16 mouse cellular contexts compared by ENCODE assay signal in genomic region chr16:93158526-93159226, GRCm38 (mm10).
A peak's percentile ranks its signal among the peaks of the same experiment; 100 is the strongest.
DNase-seq lines count a peak whose midpoint lies in the region; ATAC-seq and TF ChIP-seq lines count a peak whose summit lies in the region.
"Had no signal": no experiment of that assay in that cellular context is flagged by ENCODE, and none has a peak within 500 bp of the region (broad histone marks: within the 10 kb centered on the region; RNA-seq: fewer than 3 reads in every experiment).

No protein-coding gene starts in this region.

- H3K4me1 ChIP-seq in intestine, postnatal 0 days (replicated peaks; ENCODE audit: control insufficient read depth, insufficient read depth, low read length) = no peaks in the 10 kb centered on the region
- H3K4me1 ChIP-seq in intestine, embryonic 16.5 days (ENCODE audit: control insufficient read depth, insufficient read depth, low read length) = no peaks in the 10 kb centered on the region
- peaks cover 21% of the 10 kb centered on the region for H3K4me1 ChIP-seq in thymus, adult 2 months (replicated peaks; ENCODE audit: control insufficient read depth, insufficient read depth, low read length)
- H3K4me1 ChIP-seq in hindbrain, embryonic 14.5 days (replicated peaks; ENCODE audit: control insufficient read depth, insufficient read depth, low read length) = no peaks in the 10 kb centered on the region
- 0 out of 2 replicates have a peak, but pooled peaks cover 3% of the 10 kb centered on the region for H3K4me1 ChIP-seq in heart, embryonic 12.5 days (replicated peaks)
- H3K4me1 ChIP-seq: forebrain, embryonic 10.5 days; neural tube, embryonic 12.5 days had no signal

- no peak for ATAC-seq in intestine, postnatal 0 days
- ATAC-seq in intestine, embryonic 16.5 days = no peak
- no peak for ATAC-seq in hindbrain, embryonic 14.5 days (ENCODE audit: low FRiP score)
- no peak for ATAC-seq in heart, embryonic 12.5 days (ENCODE audit: insufficient number of reproducible peaks, low FRiP score)

- H3K27ac ChIP-seq in intestine, postnatal 0 days (ENCODE audit: low read depth, low read length) = no peak overlapping the region
- no peak overlapping the region for H3K27ac ChIP-seq in intestine, embryonic 16.5 days (ENCODE audit: low read length)
- no peak overlapping the region for H3K27ac ChIP-seq in thymus, adult 2 months (ENCODE audit: control insufficient read depth, insufficient read depth, low read length)
- no peak overlapping the region for H3K27ac ChIP-seq in hindbrain, embryonic 14.5 days
- no peak overlapping the region for H3K27ac ChIP-seq in heart, embryonic 12.5 days (ENCODE audit: poor library complexity, severe bottlenecking)
- H3K27ac ChIP-seq: forebrain, embryonic 10.5 days; heart, embryonic 13.5 days; liver, embryonic 15.5 days; neural tube, embryonic 12.5 days had no signal

- H3K4me3 ChIP-seq in intestine, postnatal 0 days (ENCODE audit: low read depth, low read length) = no peak overlapping the region
- no peak overlapping the region for H3K4me3 ChIP-seq in intestine, embryonic 16.5 days (ENCODE audit: low read length)
- H3K4me3 ChIP-seq in thymus, adult 2 months (ENCODE audit: control insufficient read depth, insufficient read depth, low read length) = no peak overlapping the region
- H3K4me3 ChIP-seq in hindbrain, embryonic 14.5 days (replicated peaks; ENCODE audit: low read length) = no peak overlapping the region
- H3K4me3 ChIP-seq in heart, embryonic 12.5 days = no peak overlapping the region
- H3K4me3 ChIP-seq: forebrain, embryonic 10.5 days; heart, embryonic 13.5 days; liver, embryonic 15.5 days; neural tube, embryonic 12.5 days had no signal

- no peaks in the 10 kb centered on the region for H3K36me3 ChIP-seq in intestine, postnatal 0 days (ENCODE audit: control insufficient read depth, insufficient read depth)
- H3K36me3 ChIP-seq in intestine, embryonic 16.5 days (ENCODE audit: control insufficient read depth, insufficient read depth, low read length) = no peaks in the 10 kb centered on the region
- H3K36me3 ChIP-seq in thymus, adult 2 months (ENCODE audit: control insufficient read depth, insufficient read depth, low read length) = no peaks in the 10 kb centered on the region
- H3K36me3 ChIP-seq in hindbrain, embryonic 14.5 days (replicated peaks; ENCODE audit: control insufficient read depth, insufficient read depth) = no peaks in the 10 kb centered on the region
- no peaks in the 10 kb centered on the region for H3K36me3 ChIP-seq in heart, embryonic 12.5 days
- H3K36me3 ChIP-seq: forebrain, embryonic 10.5 days; heart, embryonic 13.5 days; liver, embryonic 15.5 days; neural tube, embryonic 12.5 days had no signal

- WGBS in intestine, postnatal 0 days = 83% methylated on average over 8 of the region's 8 CpGs
- WGBS in intestine, embryonic 16.5 days = 82% methylated on average over 8 of the region's 8 CpGs
- WGBS in thymus, adult 2 months = 89% methylated on average over 8 of the region's 8 CpGs
- WGBS in hindbrain, embryonic 14.5 days = 87% methylated on average over 8 of the region's 8 CpGs
- 80% methylated on average over 8 of the region's 8 CpGs for WGBS in heart, embryonic 12.5 days

- DNase-seq in thymus, adult 2 months = no peak
- no peak for DNase-seq in thymus, postnatal 14 days
- no peak for DNase-seq in brain, embryonic 14.5 days (ENCODE audit: low read depth)
- DNase-seq in testis, postnatal 14 days (ENCODE audit: low spot score) = peak; percentile 37
- DNase-seq in hindbrain, embryonic 14.5 days (ENCODE audit: low spot score) = no peak
- DNase-seq: adrenal gland, adult 2 months; cerebellum, adult 11-12 months; embryo, embryonic 11 days had no signal

- H3K27me3 ChIP-seq in intestine, postnatal 0 days (replicated peaks; ENCODE audit: control insufficient read depth, insufficient read depth, low read length) = no peaks in the 10 kb centered on the region
- H3K27me3 ChIP-seq in intestine, embryonic 16.5 days (replicated peaks; ENCODE audit: control insufficient read depth, insufficient read depth, low read length) = no peaks in the 10 kb centered on the region
- no peaks in the 10 kb centered on the region for H3K27me3 ChIP-seq in thymus, adult 2 months (ENCODE audit: control insufficient read depth, insufficient read depth, low read length)
- H3K27me3 ChIP-seq in hindbrain, embryonic 14.5 days (ENCODE audit: control insufficient read depth, insufficient read depth, low read length) = no peaks in the 10 kb centered on the region
- H3K27me3 ChIP-seq in heart, embryonic 12.5 days (replicated peaks) = peaks cover 44% of the 10 kb centered on the region
- H3K27me3 ChIP-seq: neural tube, embryonic 12.5 days had no signal

- no peak overlapping the region for H3K4me2 ChIP-seq in intestine, postnatal 0 days (replicated peaks; ENCODE audit: low read depth)
- H3K4me2 ChIP-seq in intestine, embryonic 16.5 days (ENCODE audit: low read depth, low read length) = no peak overlapping the region
- H3K4me2 ChIP-seq in hindbrain, embryonic 14.5 days (replicated peaks) = no peak overlapping the region
- H3K4me2 ChIP-seq in heart, embryonic 12.5 days = no peak overlapping the region
- H3K4me2 ChIP-seq: heart, embryonic 13.5 days; liver, embryonic 15.5 days; midbrain, embryonic 11.5 days; neural tube, embryonic 12.5 days had no signal

- no peak for TF ChIP-seq POLR2A in thymus, adult 2 months (IDR thresholded peaks at IDR 0.05; ENCODE audit: control insufficient read depth, extremely low read depth, insufficient read depth, low read length, poor library complexity)
- no peak for TF ChIP-seq POLR2A in brain, embryonic 14.5 days (IDR thresholded peaks at IDR 0.05; ENCODE audit: borderline replicate concordance, extremely low read depth, insufficient read depth, insufficient read length, poor library complexity, severe bottlenecking)

- H3K9me3 ChIP-seq in intestine, postnatal 0 days (ENCODE audit: control insufficient read depth) = no peaks in the 10 kb centered on the region
- H3K9me3 ChIP-seq in intestine, embryonic 16.5 days (ENCODE audit: control insufficient read depth, low read length) = no peaks in the 10 kb centered on the region
- no peaks in the 10 kb centered on the region for H3K9me3 ChIP-seq in hindbrain, embryonic 14.5 days (ENCODE audit: control insufficient read depth, low read length)
- 0 out of 2 replicates have a peak, but pooled peaks cover 3% of the 10 kb centered on the region for H3K9me3 ChIP-seq in heart, embryonic 12.5 days (replicated peaks)
- H3K9me3 ChIP-seq: forebrain, embryonic 10.5 days; liver, embryonic 15.5 days had no signal

- TF ChIP-seq CTCF in intestine, postnatal 0 days (IDR thresholded peaks at IDR 0.05; ENCODE audit: low read depth) = peak; percentile 47
- 0 out of 2 replicates have a peak, but pooled peaks have one; percentile 27 for TF ChIP-seq CTCF in thymus, adult 2 months (IDR thresholded peaks at IDR 0.05; ENCODE audit: borderline replicate concordance, control insufficient read depth, extremely low read depth, insufficient read depth, low read length, poor library complexity)
- peak; percentile 47; the same call in 1 of the 2 replicates for TF ChIP-seq CTCF in brain, embryonic 14.5 days (IDR thresholded peaks at IDR 0.05; ENCODE audit: borderline replicate concordance, extremely low read depth, insufficient read depth, insufficient read length)

- no peak overlapping the region for H3K9ac ChIP-seq in intestine, postnatal 0 days (ENCODE audit: low read depth, low read length)
- H3K9ac ChIP-seq in intestine, embryonic 16.5 days (ENCODE audit: low read depth, low read length) = no peak overlapping the region
- no peak overlapping the region for H3K9ac ChIP-seq in hindbrain, embryonic 14.5 days
- H3K9ac ChIP-seq in heart, embryonic 12.5 days = no peak overlapping the region
- H3K9ac ChIP-seq: heart, embryonic 13.5 days; liver, embryonic 15.5 days; neural tube, embryonic 12.5 days had no signal
